Mouse (Mus musculus) T-helper 17 cell (primary cell): ENCODE measurements at regions not wholly inside any gene's neighbourhood (a gene's known extent, or its start where the extent isn't known, plus 50 kb on each side); places are given as distances from the start of the nearest gene placed in this dataset.

Experiments used
- in situ Hi-C, 2 experiments: fragments of 300-600 bp; cut with MboI, MseI; formaldehyde crosslinking; loops; 1 replicate in 1 of 2; 2 replicates in 1 of 2; pipeline ENCODE4 v1.15.1; 2025; ENCODE audit warnings: high pct_unique_total_duplicates in 2 of 2

DNA sequence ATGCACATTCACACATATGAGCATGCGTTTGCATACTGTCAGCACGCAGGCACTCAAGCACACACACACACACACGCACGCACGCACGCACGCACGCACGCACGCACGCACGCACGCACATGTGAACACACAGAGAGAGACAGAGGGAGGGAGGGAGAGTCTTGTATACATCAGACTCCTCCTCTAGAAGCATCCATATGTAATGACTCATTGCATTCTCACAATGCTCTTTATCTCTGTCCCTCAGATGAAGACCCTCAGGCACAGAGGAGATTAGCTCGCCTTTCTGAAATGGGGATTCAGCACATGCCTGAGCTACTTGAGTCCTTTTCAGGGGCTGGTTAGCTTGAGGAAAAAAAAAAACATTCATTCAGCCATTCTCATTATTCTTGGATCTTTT is 79.6 kb upstream of the 1700025G04Rik start:
- in situ Hi-C loops, result no loop called here

DNA sequence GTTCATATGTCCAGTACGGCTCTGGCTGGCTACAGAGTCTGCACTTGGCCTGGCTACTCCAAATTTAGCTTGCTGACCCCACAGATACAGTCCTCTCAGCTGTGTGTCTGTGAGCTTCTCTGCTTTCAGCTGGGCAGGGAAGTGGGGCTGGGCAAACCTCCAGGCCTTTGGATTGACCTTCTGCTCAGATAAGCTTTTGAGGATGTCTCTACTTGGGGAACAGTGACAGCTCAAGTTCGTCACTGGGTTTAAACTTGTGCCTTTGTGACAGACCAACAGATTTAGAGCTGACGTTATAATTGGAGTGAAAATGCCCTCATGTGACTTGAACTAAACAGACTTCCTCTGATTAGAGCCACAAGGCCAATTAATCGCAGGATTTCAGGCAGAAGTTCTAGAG is 78.4 kb upstream of the 1700025G04Rik start:
- in situ Hi-C loops, result no loop called here

DNA sequence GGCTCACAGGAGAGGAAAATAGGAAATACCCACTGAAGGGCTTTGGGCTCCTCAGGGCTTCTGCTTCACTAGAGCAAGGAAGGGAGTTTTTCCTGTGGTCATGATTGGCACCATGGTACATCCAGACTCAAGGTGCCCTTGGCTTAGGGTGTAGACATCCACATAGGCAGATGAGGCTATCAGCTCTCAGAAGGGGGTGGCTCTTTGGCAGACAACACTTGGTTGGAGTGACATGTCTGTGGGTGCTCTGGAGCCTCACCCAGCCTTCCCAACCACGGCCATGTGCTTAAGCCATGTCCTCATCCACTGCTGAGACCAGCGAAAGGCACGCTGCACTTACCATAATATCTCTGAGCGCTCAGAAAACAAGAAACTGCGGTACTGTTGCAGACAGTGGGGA is 77.8 kb upstream of the 1700025G04Rik start:
- in situ Hi-C loops, result no loop called here

DNA sequence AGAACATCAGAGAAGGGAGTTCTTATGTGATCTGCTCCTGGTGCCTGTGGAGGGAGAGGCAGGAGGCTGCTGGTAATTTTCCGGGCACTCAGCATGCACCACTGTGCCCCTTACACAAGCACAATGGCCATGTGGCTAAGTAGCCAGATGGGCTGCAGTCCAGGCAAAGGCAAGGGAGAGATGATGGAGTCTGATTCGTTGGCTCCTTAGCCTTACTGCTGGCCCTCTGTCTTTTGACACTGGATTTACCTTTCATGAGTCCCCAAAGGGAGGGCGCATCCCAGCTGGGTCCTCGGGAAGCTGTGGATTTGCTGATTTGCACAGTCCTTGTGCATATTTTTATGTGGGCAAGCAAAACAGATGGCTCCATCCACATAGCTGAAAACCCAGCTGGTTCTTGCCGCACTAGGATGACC is 75.6 kb upstream of the 1700025G04Rik start:
- in situ Hi-C loops, result no loop called here

DNA sequence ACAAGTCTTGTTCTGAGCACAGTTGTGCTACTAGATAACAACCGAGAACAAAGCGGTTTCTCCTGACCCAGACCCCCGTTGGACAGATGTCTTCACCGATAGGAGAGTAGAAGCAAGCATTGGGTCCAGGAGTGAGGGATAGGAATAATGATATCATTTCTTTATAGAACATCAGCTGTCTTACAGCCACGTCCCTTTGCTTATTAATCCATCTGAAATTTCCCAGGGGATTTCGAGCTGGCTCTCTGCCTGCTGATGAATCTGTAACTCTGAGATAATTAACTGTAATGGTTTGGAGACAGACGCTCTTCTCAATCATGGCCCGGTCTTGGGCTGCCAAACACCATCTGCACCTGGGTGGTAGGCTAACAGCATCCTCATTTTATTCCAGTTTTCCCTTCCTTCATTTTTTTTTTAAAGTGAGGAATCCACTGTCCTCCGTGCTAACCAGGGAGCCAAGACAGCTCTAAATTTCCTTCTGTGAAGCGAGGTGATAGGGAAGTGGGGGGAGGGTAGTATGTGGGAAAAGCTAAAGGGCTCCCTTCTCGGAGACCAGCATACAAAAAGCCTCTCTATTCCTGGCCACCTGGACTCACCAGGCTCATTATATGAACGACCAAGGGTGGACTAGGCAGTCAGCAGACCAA is 75.0 kb upstream of the 1700025G04Rik start:
- in situ Hi-C loops, result no loop called here

DNA sequence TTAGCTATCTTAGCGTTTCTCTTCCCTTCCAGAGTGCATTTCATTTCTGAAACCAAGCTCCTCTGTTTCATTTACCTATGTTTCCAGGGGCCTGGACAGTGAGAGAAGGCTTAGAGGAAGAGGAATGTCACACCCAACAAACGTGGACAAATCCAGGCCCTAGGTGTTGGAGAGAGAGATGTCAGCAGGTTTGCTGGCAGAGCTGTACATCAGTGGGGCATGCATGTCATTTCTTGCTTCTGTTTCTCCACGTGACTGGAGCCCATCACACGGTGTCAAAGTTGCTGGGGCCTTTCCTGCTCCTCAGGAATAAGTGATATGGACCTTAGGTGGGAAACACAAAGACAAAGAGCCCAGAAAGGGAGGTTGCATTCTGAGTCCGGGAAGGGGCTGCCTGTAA is 74.3 kb upstream of the 1700025G04Rik start:
- in situ Hi-C loops, result no loop called here

DNA sequence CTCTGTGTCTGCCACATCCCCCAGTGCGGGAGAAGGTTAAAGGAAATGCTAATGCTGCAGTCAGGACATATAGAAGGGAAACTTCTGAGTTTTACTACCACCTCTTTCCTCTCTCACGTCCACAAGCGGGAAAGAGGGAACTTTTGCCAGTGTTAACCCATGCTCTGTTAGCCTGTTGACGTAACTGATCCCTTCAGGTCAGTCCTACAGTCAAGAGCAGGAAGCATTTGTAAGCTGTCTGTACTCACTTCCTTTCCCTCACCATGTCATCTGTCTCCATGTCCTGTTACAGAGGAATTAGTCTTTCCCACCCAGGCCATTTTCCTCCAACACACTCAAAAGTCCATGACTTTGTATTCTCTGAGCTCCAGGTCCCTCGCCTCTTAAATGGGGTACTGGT is 62.5 kb upstream of the 1700025G04Rik start:
- in situ Hi-C loops, result no loop called here

DNA sequence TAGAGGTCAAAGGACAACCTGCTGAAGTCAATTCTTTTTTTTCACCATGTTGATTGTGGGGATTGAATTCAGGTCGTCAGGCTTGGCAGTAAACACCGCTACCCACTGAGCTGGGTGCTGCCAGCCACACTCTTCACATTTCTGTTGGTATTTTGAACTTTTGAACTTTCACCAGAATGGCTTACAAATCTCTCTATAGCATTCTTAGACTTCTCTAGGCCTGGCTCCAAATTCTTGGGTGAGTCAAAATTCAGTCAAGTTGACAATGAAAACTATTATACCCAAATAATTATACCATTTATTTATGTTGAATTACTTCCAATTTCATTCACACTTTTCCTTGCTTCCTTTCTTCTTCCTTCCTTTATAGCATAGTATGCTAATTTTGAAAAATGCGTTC is 58.8 kb upstream of the 1700025G04Rik start:
- in situ Hi-C loops, result no loop called here

DNA sequence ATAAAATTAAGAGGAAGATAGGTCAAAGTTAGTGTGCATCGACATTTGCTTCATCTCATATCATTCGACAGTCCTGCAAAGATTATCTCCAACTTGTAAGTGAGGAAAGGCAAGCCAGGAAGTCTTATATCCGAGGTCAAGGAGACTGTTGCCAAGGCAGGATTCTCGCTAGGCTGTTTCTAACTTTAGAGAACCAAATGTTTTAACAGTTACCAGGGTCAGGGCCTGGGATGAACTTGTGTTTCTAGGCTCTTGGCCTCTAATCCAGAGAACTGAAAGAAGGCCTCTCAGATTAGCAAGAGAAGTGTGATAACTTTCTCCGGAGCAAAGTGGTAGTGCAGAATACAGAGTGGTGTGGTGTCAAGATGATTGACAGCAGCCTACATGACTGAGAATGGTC is 50.2 kb upstream of the 1700025G04Rik start:
- in situ Hi-C loops, result no loop called here
